Mouse (Mus musculus): Measurements from ENCODE around the gene Ffar2. TPM values are rescaled to one million over a fixed set of nuclear protein-coding genes. Genes with fewer than 3 reads are reported as not detected.

Gene Ffar2
- total RNA-seq, 2 experiments from 2014 or later: 0.14 TPM; not detected in 1

DNA sequence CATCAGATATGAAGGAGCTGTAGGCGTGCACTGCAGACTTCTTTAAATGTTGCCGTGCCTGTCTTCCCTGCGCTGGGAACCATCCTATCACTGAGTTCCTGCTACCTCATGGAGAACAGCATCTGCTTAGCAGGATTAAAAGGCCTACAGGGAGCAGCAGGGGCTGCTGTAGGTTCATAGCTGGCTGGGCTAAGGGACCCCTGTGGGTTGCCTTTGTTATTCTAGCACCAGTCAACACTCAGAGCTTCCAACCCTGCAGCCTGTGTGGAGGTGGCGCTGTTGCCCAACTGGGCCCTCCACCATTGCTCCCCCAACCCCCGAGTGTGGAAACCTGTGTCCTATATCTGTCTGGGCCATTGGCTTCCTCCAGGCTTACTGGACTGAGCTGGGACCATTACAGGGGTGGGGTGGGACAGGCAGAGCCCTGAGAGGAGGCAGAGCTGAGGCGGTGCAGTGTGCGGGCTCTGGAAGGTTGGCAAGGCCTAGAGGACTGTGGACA is 46.4 kb downstream of the Ffar2 start:
- DNase-seq: no peak
- intact Hi-C loops (cut with DNase I): no loop called here

DNA sequence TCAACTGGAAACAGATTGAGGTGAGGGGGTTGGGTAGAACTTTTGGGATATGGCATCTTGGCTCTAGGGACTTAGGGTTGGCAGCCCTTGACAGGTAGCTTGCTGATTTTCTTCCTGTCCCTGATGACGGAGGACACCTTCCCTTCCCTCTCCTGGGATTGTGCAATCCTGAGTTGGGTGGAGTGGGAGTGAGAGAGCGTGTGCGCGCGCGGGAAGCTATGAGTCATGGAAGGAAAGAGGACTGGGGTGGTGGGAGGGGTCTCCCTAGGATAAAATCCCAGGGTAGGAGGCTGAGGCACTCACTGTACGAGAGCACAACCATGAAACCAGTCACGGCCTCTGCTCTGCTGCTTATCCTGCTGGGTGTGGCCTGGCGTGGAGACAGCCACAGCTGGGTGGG is 47.5 kb downstream of the Ffar2 start:
- intact Hi-C loops (cut with DNase I): no loop called here
- no peak for DNase-seq

DNA sequence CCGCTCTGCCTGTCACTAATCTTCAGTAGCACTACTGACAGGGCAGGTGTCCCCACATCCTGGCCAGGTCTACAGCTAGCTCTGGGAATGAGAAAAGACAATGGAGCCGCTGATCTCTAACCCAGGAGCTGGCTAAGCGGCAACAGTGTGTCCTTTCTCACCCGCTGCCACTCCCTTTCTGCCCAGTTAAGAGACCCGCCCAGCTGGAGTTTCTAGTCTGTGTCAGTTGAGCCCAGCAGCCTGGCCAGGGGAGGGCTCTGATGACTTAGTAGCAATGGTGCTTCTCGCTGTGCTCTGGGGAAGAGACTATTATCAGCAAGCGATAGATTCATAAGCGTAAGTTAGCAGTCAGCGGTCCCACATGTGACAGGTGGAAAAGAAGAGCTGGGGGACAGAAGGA is 54.3 kb downstream of the Ffar2 start:
- intact Hi-C loops (cut with DNase I): no loop called here
- DNase-seq: no peak

Other genes with a start within 250 kb of the Ffar2 start
- 10 to 100 TPM; 18.5 to 20.5 TPM for gene Kmt2b, start 235.0 kb downstream of the Ffar2 start, total RNA-seq (2021)
- not detected for gene Zbtb32, start 224.9 kb downstream of the Ffar2 start, total RNA-seq (2021)
- under 1 TPM; 0.19 to 0.56 TPM for gene Upk1a, start 210.9 kb downstream of the Ffar2 start, total RNA-seq (2021)
- gene Cox6b1, start 197.6 kb downstream of the Ffar2 start, total RNA-seq (2021): 1,000 to 10,000 TPM; 4,758 to 4,785 TPM
- gene Etv2, start 187.9 kb downstream of the Ffar2 start, total RNA-seq (2021): not detected
- gene Rbm42, start 173.5 kb downstream of the Ffar2 start, total RNA-seq (2021): 10 to 100 TPM; 51.9 to 54.5 TPM
- 1 to 10 TPM; 6.0 to 6.4 TPM for gene Haus5, start 158.8 kb downstream of the Ffar2 start, total RNA-seq (2021)
- gene Pmis2, start 152.2 kb downstream of the Ffar2 start, total RNA-seq (2021): under 1 TPM in 1 of 2 experiments, not detected in 1; 0.49 TPM
- gene 2200002J24Rik, start 124.8 kb downstream of the Ffar2 start, total RNA-seq (2021): not detected
- gene Atp4a, start 111.6 kb downstream of the Ffar2 start, total RNA-seq (2021): under 1 TPM in 1 of 2 experiments, not detected in 1; 0.14 TPM
- 100 to 1,000 TPM; 236 to 272 TPM for gene Tmem147, start 94.2 kb downstream of the Ffar2 start, total RNA-seq (2021)
- gene Gapdhs, start 80.1 kb downstream of the Ffar2 start, total RNA-seq (2021): not detected
- gene Sbsn, start 72.3 kb downstream of the Ffar2 start, total RNA-seq (2021): 1 to 10 TPM; 1.7 to 2.9 TPM
- 1 to 10 TPM in 1 of 2 experiments, under 1 TPM in 1; 0.73 to 3.4 TPM for gene Dmkn, start 60.0 kb downstream of the Ffar2 start, total RNA-seq (2021)
- not detected for gene Krtdap, start 35.9 kb downstream of the Ffar2 start, total RNA-seq (2021)
- not detected for gene Ffar3, start 32.4 kb upstream of the Ffar2 start, total RNA-seq (2021)
- not detected for gene Ffar1, start 37.8 kb upstream of the Ffar2 start, total RNA-seq (2021)
- 1 to 10 TPM in 1 of 2 experiments, under 1 TPM in 1; 0.46 to 1.7 TPM for gene Cd22, start 56.6 kb upstream of the Ffar2 start, total RNA-seq (2021)
- gene Mag, start 91.1 kb upstream of the Ffar2 start, total RNA-seq (2021): not detected
- 1 to 10 TPM; 2.9 to 4.6 TPM for gene Hamp2, start 100.9 kb upstream of the Ffar2 start, total RNA-seq (2021)
- gene Hamp, start 120.3 kb upstream of the Ffar2 start, total RNA-seq (2021): 10 to 100 TPM; 20.2 to 36.3 TPM
- gene Usf2, start 133.0 kb upstream of the Ffar2 start, total RNA-seq (2021): 100 to 1,000 TPM; 107 to 112 TPM
- gene Lsr, start 149.7 kb upstream of the Ffar2 start, total RNA-seq (2021): 1 to 10 TPM; 3.7 to 5.1 TPM
- gene Fam187b, start 150.0 kb upstream of the Ffar2 start, total RNA-seq (2021): under 1 TPM in 1 of 2 experiments, not detected in 1; 0.17 TPM
- gene Fxyd5, start 218.7 kb upstream of the Ffar2 start, total RNA-seq (2021): 10 to 100 TPM; 29.3 to 30.8 TPM
- gene Fxyd7, start 227.7 kb upstream of the Ffar2 start, total RNA-seq (2021): 1 to 10 TPM in 1 of 2 experiments, under 1 TPM in 1; 0.41 to 1.1 TPM
- 100 to 1,000 TPM; 863 to 996 TPM for gene Fxyd1, start 233.4 kb upstream of the Ffar2 start, total RNA-seq (2021)
- 1 to 10 TPM; 3.6 to 5.2 TPM for gene Lgi4, start 235.6 kb upstream of the Ffar2 start, total RNA-seq (2021)

Measured in heart, postnatal 36 days (tissue).